Mouse (Mus musculus) thymus, postnatal 25 days (tissue): ENCODE measurements around the gene Elobl.

ENCODE experiments used
- DNase-seq: peaks from one replicate; pipeline ENCODE4 v3.0.0; 2022

Gene Elobl

GRCm38 (mm10) chr11:88933030-88933429 is 33.7 kb downstream of the Elobl start:
- DNase-seq, result no peak

GRCm38 (mm10) chr11:88931692-88932530 is 34.8 kb downstream of the Elobl start:
- no peak for DNase-seq

GRCm38 (mm10) chr11:88926566-88926965 is 40.2 kb downstream of the Elobl start:
- no peak for DNase-seq
